9 mouse cellular contexts compared by ENCODE assay signal in genomic region chr19:16872331-16873180, GRCm38 (mm10). TPM values are rescaled to one million over a fixed set of nuclear protein-coding genes. Genes with fewer than 3 reads are reported as not detected.
DNase-seq lines count a peak whose midpoint lies in the region; ATAC-seq and TF ChIP-seq lines count a peak whose summit lies in the region.
"Had no signal": no experiment of that assay in that cellular context is flagged by ENCODE, and none has a peak within 500 bp of the region (broad histone marks: within the 10 kb centered on the region; RNA-seq: fewer than 3 reads in every experiment).

No protein-coding gene starts in this region.

- peak; percentile 17 to 20; a peak in 1 of 4 replicates for ATAC-seq in hematopoietic stem cell, adult 5-6 weeks (replicated peaks in 1 of 2; ENCODE audit: insufficient read depth in 1 of 2, low FRiP score in 2 of 2, low TSS enrichment in 1 of 2, low read depth in 1 of 2, poor library complexity in 2 of 2, severe bottlenecking in 2 of 2)
- ATAC-seq in liver, embryonic 12.5 days: no peak
- no peak for ATAC-seq in inflammation-experienced regulatory T-cells, adult 6 months

- no peaks in the 10 kb centered on the region for H3K9me3 ChIP-seq in E14TG2a.4 (ENCODE audit: low read length)
- no peaks in the 10 kb centered on the region for H3K9me3 ChIP-seq in liver, embryonic 12.5 days (replicated peaks)

- TF ChIP-seq CTCF in heart, adult 2 months (IDR thresholded peaks at IDR 0.05): no peak
- TF ChIP-seq CTCF in E14TG2a.4 (conservative IDR thresholded peaks at IDR 0.05; ENCODE audit: low read length): no peak

- no peak for TF ChIP-seq EP300 in heart, adult 2 months (IDR thresholded peaks at IDR 0.05; ENCODE audit: insufficient read depth, low read depth, low read length)

- H3K79me2 ChIP-seq in heart, adult 2 months (replicated peaks; ENCODE audit: control insufficient read depth, insufficient read depth, low read length): no peaks in the 10 kb centered on the region

- H3K4me3 ChIP-seq in heart, adult 2 months: peak overlapping the region; percentile 33
- H3K4me3 ChIP-seq in E14TG2a.4 (replicated peaks; ENCODE audit: low read length): peak overlapping the region; percentile 65
- H3K4me3 ChIP-seq in liver, embryonic 12.5 days: peak overlapping the region; percentile 42

- H3K4me1 ChIP-seq in heart, adult 2 months (ENCODE audit: control insufficient read depth, insufficient read depth, low read length): no peaks in the 10 kb centered on the region
- peaks cover 63% of the 10 kb centered on the region for H3K4me1 ChIP-seq in E14TG2a.4 (replicated peaks; ENCODE audit: low read depth, low read length)
- H3K4me1 ChIP-seq in liver, embryonic 12.5 days: peaks cover 21% of the 10 kb centered on the region

- 0 out of 2 replicates have a peak overlapping the region, but pooled peaks have one; percentile 26 for H3K9ac ChIP-seq in heart, adult 2 months (ENCODE audit: low read depth, low read length)
- H3K9ac ChIP-seq in liver, embryonic 12.5 days: no peak overlapping the region

- intact Hi-C loops in heart, adult 2 months (cut with DNase I): no loop called here

- peak overlapping the region; percentile 60 for H3K4me2 ChIP-seq in liver, embryonic 12.5 days

- peaks cover 47% of the 10 kb centered on the region for H3K27me3 ChIP-seq in heart, adult 2 months (ENCODE audit: control insufficient read depth, insufficient read depth, low read length)
- peaks cover 99% of the 10 kb centered on the region for H3K27me3 ChIP-seq in E14TG2a.4 (ENCODE audit: insufficient read depth, low read length)
- H3K27me3 ChIP-seq in liver, embryonic 12.5 days (replicated peaks): peaks cover 100% of the 10 kb centered on the region

- TF ChIP-seq POLR2A in heart, adult 2 months (IDR thresholded peaks at IDR 0.05; ENCODE audit: insufficient read depth, low read depth, low read length): no peak

- WGBS in heart, adult 2 months: 1% methylated on average over 76 of the region's 88 CpGs
- 1% methylated on average over 60 of the region's 88 CpGs for WGBS in liver, embryonic 12.5 days (ENCODE audit: insufficient replicate concordance)

- H3K36me3 ChIP-seq in heart, adult 2 months (ENCODE audit: control insufficient read depth, insufficient read depth, low read length): no peaks in the 10 kb centered on the region
- no peaks in the 10 kb centered on the region for H3K36me3 ChIP-seq in E14TG2a.4 (ENCODE audit: insufficient read depth, low read length)
- H3K36me3 ChIP-seq in liver, embryonic 12.5 days: no peaks in the 10 kb centered on the region

- DNase-seq in heart, adult 2 months: peak; percentile 10 to 35
- no peak for DNase-seq in heart, adult 8-10 months (ENCODE audit: low spot score)
- peak; percentile 56 for DNase-seq in embryo, embryonic 11 days
- peak; percentile 31 for DNase-seq in right cerebral cortex, postnatal 25 days

- no peak overlapping the region for H3K27ac ChIP-seq in heart, adult 2 months
- no peak overlapping the region for H3K27ac ChIP-seq in liver, embryonic 12.5 days

RNA-seq across cellular contexts. Expression of gene Foxb2, which starts 1.0 kb away (rescaled TPM):
- not detected for total RNA-seq in heart, adult 2 months (2021)
- polyA plus RNA-seq in heart, adult 2 months (2012; rRNA removed): not detected in 2 replicates
- not detected for total RNA-seq in heart, adult 8-10 months (2022)
- total RNA-seq in hematopoietic stem cell, adult 5-6 weeks (2017): not detected in 2 replicates
- not detected in 2 replicates for polyA plus RNA-seq in liver, embryonic 12.5 days (2016; fragmentation: Nextera tagmentation; extraction: Ambion mirVana)
- polyA plus RNA-seq in inflammation-experienced regulatory T-cells, adult 6 months (2017; shearing (Covaris generic)): not detected
- total RNA-seq: heart, adult 18-20 months had no signal

Comparison
In these comparisons a context has a peak if more than half of its experiments do, and no peak if none do; other contexts are left out.
1. ATAC-seq: peak in hematopoietic stem cell, adult 5-6 weeks (2 of 2); none in liver, embryonic 12.5 days (single experiment) and inflammation-experienced regulatory T-cells, adult 6 months (single experiment).
2. Peak in every context shown above with its lines, with median percentiles within 50 percentile points of each other: H3K4me3 ChIP-seq.